Mouse (Mus musculus) limb, embryonic 14.5 days (tissue): Measurements from ENCODE around the gene Cbx6. TPM values are rescaled to one million over a fixed set of nuclear protein-coding genes. Genes with fewer than 3 reads are reported as not detected.

Experiments
- ATAC-seq: fragments of 200-750 bp; cut with Nextera tagmentation; 2 replicates; pipeline ENCODE4 v1.8.0; 2017; ENCODE audit warnings: low read depth, moderate number of reproducible peaks, moderate TSS enrichment; ENCODE audit not compliant: low FRiP score
- DNase-seq: peaks from one replicate; pipeline ENCODE4 v3.0.0-alpha.2; 2015; ENCODE audit warnings: low spot score
- H3K27ac ChIP-seq: fragments of 300-500 bp; sonication (generic); replicated peaks from 2 replicates; pipeline ENCODE4 v1.5.1; 2014; ENCODE audit warnings: low read depth, mild to moderate bottlenecking, low read length, moderate library complexity, mixed read lengths
- H3K27me3 ChIP-seq: fragments of 300-500 bp; sonication (generic); 2 replicates; pipeline ENCODE4 v1.6.1; 2014; ENCODE audit warnings: low read length, mixed read lengths; ENCODE audit not compliant: control insufficient read depth, insufficient read depth
- H3K36me3 ChIP-seq: fragments of 300-500 bp; sonication (generic); 2 replicates; pipeline ENCODE4 v1.6.1; 2014; ENCODE audit warnings: mild to moderate bottlenecking, low read length, moderate library complexity, mixed read lengths; ENCODE audit not compliant: control insufficient read depth, insufficient read depth
- H3K4me1 ChIP-seq: fragments of 300-500 bp; sonication (generic); 2 replicates; pipeline ENCODE4 v1.6.1; 2014; ENCODE audit warnings: antibody characterized with exemption, low read length, mixed read lengths; ENCODE audit not compliant: control insufficient read depth, insufficient read depth
- H3K4me2 ChIP-seq: fragments of 300-500 bp; sonication (generic); replicated peaks from 2 replicates; pipeline ENCODE4 v1.6.1; 2014; ENCODE audit warnings: low read depth, mild to moderate bottlenecking, low read length, moderate library complexity; ENCODE audit not compliant: severe bottlenecking
- H3K4me3 ChIP-seq: fragments of 300-500 bp; sonication (generic); replicated peaks from 2 replicates; pipeline ENCODE4 v1.5.1; 2014; ENCODE audit warnings: low read length
- H3K9ac ChIP-seq: fragments of 300-500 bp; sonication (generic); 2 replicates; pipeline ENCODE4 v1.6.1; 2014; ENCODE audit warnings: mild to moderate bottlenecking, low read depth, low read length, moderate library complexity; ENCODE audit not compliant: severe bottlenecking
- H3K9me3 ChIP-seq: fragments of 300-500 bp; sonication (generic); 2 replicates; pipeline ENCODE4 v1.6.1; 2016; ENCODE audit warnings: low read length; ENCODE audit not compliant: control insufficient read depth
- POLR2A ChIP-seq: fragments of 200-500 bp; IDR thresholded peaks from 2 replicates; pipeline ENCODE4 v1.8.0; 2012; ENCODE audit warnings: inconsistent platforms, mild to moderate bottlenecking, moderate library complexity, borderline replicate concordance; ENCODE audit not compliant: insufficient read depth, insufficient read length; ENCODE audit errors: extremely low read depth
- WGBS: fragments of 180-500 bp; shearing (Covaris S2); extraction: QIAGEN DNeasy Blood & Tissue Kit; methylation state at CpG from one replicate; pipeline ENCODE4 v1.1.7; 2014; 5-methylcytosine and 5-hydroxymethylcytosine counted together
- polyA plus RNA-seq, 2 experiments: library from polyadenylated mRNA; depleted of rRNA in 1 of 2; stranded (reverse) in 1 of 2; unstranded in 1 of 2; fragments of >200 nt; fragmentation: Nextera tagmentation in 1 of 2; extraction: Ambion mirVana in 1 of 2; gene quantifications; 2 replicates each; pipeline versions ENCODE4 v1.2.1 to v1.2.3; 2012 to 2014

Cbx6 gene
- polyA plus RNA-seq (2012; rRNA removed) (83.4 and 95.0 TPM in 2 replicates), polyA plus RNA-seq (2014; fragmentation: Nextera tagmentation; extraction: Ambion mirVana) (49.1 and 49.9 TPM in 2 replicates)

DNA sequence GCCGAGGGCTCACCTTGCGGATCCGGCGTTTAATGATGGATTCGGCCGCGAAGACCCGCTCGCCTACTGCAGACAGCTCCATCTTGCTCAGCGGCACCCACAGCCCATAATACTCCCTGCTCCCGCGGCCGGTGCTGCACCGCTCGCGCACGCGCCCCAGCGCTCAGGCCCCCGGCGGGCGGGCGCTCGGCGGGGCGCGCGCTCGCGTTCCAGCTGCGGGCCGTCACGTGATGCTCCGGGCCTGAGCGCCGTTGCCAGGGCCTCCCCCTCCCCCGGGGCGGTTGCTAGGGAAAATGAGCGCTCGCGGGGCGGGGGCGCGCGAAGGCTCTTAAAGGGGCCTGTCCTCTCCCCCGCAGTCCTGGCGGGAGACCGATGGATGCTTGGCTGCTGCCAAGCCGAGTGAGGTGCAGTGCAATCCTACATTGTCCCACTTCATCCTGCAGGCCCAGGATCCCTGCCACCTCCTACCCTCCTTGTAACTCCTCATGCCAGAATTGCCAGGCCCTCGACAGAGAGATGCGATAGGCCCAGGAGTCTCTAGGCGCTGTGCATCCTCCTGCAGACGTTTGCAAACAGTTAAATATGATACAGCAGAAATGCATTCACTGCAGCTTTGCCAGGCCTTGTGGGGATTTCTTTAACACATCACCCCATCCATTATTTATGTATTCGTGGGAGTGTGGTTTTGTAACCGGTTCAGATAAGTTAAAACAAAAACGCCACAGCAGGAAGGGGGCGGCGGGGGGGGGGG lies at the start of gene Cbx6, which contains the start of gene Npcd:
Gene Cbx6 (minus strand): TSS at position 559 of the 751 bp plus-strand sequence.
Gene Npcd (minus strand): TSS at position 108 of the 751 bp plus-strand sequence.
- peak within 1 kb of the TSS; percentile 69 for H3K4me3 ChIP-seq
- peak within 1 kb of the TSS; percentile 95 for H3K27ac ChIP-seq
- TF ChIP-seq POLR2A = peak; percentile 77; the same call in 1 of the 2 replicates
- peak; percentile 92 for ATAC-seq
- H3K9me3 ChIP-seq = no peaks in the 10 kb centered on the region
- DNase-seq = peak; percentile 97
- peak within 1 kb of the TSS; percentile 80 for H3K9ac ChIP-seq
- H3K4me1 ChIP-seq = peaks cover 22% of the 10 kb centered on the region
- peaks cover 20% of the 10 kb centered on the region for H3K36me3 ChIP-seq
- WGBS = under 1% methylated on average over 49 of the region's 58 CpGs
- H3K27me3 ChIP-seq = no peaks in the 10 kb centered on the region
- peak within 1 kb of the TSS; percentile 81 for H3K4me2 ChIP-seq

- ATAC-seq = peak; percentile 91
- peak; percentile 92 for DNase-seq
- Histone ChIP-seq H3K36me3 (no peaks in the 10 kb centered on the region), H3K27ac (peak overlapping the region; percentile 77), H3K9me3 (no peaks in the 10 kb centered on the region), H3K4me1 (peaks cover 9% of the 10 kb centered on the region), H3K4me2 (peak overlapping the region; percentile 59), H3K27me3 (no peaks in the 10 kb centered on the region; the same call in 1 of the 2 replicates), H3K4me3 (peak overlapping the region; percentile 46), H3K9ac (peak overlapping the region; percentile 53)
- under 1% methylated on average over 30 of the region's 30 CpGs for WGBS
- no peak for TF ChIP-seq POLR2A
Measured at GRCm38 (mm10) chr15:79883352-79883822, 48.9 kb upstream of the Cbx6 start.

GRCm38 (mm10) chr15:79882623-79883267 lies 48.3 kb upstream of the Cbx6 start:
- no peaks in the 10 kb centered on the region for H3K36me3 ChIP-seq
- H3K9me3 ChIP-seq = no peaks in the 10 kb centered on the region
- 26% methylated on average over 19 of the region's 19 CpGs for WGBS
- peak overlapping the region; percentile 46 for H3K4me3 ChIP-seq
- H3K4me1 ChIP-seq = peaks cover 9% of the 10 kb centered on the region
- DNase-seq (peak; percentile 23), ATAC-seq (0 out of 2 replicates have a peak, but pooled peaks have one; percentile 13)
- H3K27me3 ChIP-seq = no peaks in the 10 kb centered on the region; the same call in 1 of the 2 replicates
- no peak for TF ChIP-seq POLR2A
- H3K27ac ChIP-seq = peak overlapping the region; percentile 21
- H3K9ac ChIP-seq = no peak overlapping the region
- peak overlapping the region; percentile 59 for H3K4me2 ChIP-seq

GRCm38 (mm10) chr15:79880477-79880876 lies 46.0 kb upstream of the Cbx6 start:
- no peak for TF ChIP-seq POLR2A
- Histone ChIP-seq H3K36me3 (no peaks in the 10 kb centered on the region), H3K27me3 (no peaks in the 10 kb centered on the region; the same call in 1 of the 2 replicates), H3K4me1 (peaks cover 9% of the 10 kb centered on the region), H3K4me3 (no peak overlapping the region), H3K27ac (no peak overlapping the region), H3K4me2 (no peak overlapping the region), H3K9ac (no peak overlapping the region), H3K9me3 (no peaks in the 10 kb centered on the region)
- WGBS = 69% methylated on average over 3 of the region's 3 CpGs
- DNase-seq (no peak), ATAC-seq (no peak)

- H3K27me3 ChIP-seq = no peaks in the 10 kb centered on the region; the same call in 1 of the 2 replicates
- TF ChIP-seq POLR2A = no peak
- 0 out of 2 replicates have a peak overlapping the region, but pooled peaks have one; percentile 17 for H3K4me2 ChIP-seq
- WGBS = 45% methylated on average over 13 of the region's 13 CpGs
- no peak overlapping the region for H3K9ac ChIP-seq
- H3K9me3 ChIP-seq = no peaks in the 10 kb centered on the region
- ATAC-seq (0 out of 2 replicates have a peak, but pooled peaks have one; percentile 30), DNase-seq (peak; percentile 85)
- peak overlapping the region; percentile 63; the same call in 1 of the 2 replicates for H3K27ac ChIP-seq
- H3K4me1 ChIP-seq = peaks cover 9% of the 10 kb centered on the region
- H3K36me3 ChIP-seq = no peaks in the 10 kb centered on the region
- no peak overlapping the region for H3K4me3 ChIP-seq
Measured at GRCm38 (mm10) chr15:79879319-79879718, 44.8 kb upstream of the Cbx6 start.
